Mouse (Mus musculus) cerebellum, adult 2 months (tissue): Measurements from ENCODE around the gene Foxn1. TPM values are rescaled to one million over a fixed set of nuclear protein-coding genes. Genes with fewer than 3 reads are reported as not detected.
A peak's percentile ranks its signal among the peaks of the same experiment; 100 is the strongest.

Experiments
- DNase-seq, 2 experiments: peaks; one replicate each; pipeline ENCODE4 v3.0.0; 2021
- H3K27ac ChIP-seq: fragments of 200-500 bp; 2 replicates; pipeline ENCODE4 v1.5.1; 2012; ENCODE audit warnings: low read length, control low read depth, inconsistent platforms; ENCODE audit not compliant: insufficient read depth
- H3K27me3 ChIP-seq: fragments of 200-500 bp; 2 replicates; pipeline ENCODE4 v1.6.1; 2012; ENCODE audit warnings: inconsistent platforms, mild to moderate bottlenecking, low read length, moderate library complexity; ENCODE audit not compliant: control insufficient read depth, insufficient read depth
- H3K4me1 ChIP-seq: fragments of 200-500 bp; 2 replicates; pipeline ENCODE4 v1.6.1; 2011; ENCODE audit warnings: low read length; ENCODE audit not compliant: control insufficient read depth, insufficient read depth
- H3K4me3 ChIP-seq: fragments of 200-500 bp; replicated peaks from 2 replicates; pipeline ENCODE3; 2011; ENCODE audit warnings: mild to moderate bottlenecking, low read depth, low read length, control low read depth; ENCODE audit not compliant: insufficient read depth
- CTCF ChIP-seq: fragments of 200-500 bp; IDR thresholded peaks from 2 replicates; pipeline ENCODE4 v1.5.1; 2011; ENCODE audit warnings: low read depth, mild to moderate bottlenecking, control low read depth, low read length, moderate library complexity, borderline replicate concordance; ENCODE audit not compliant: insufficient read depth
- POLR2A ChIP-seq: fragments of 200-500 bp; IDR thresholded peaks from 2 replicates; pipeline ENCODE4 v1.6.1; 2011; ENCODE audit warnings: low read length, control low read depth, borderline replicate concordance; ENCODE audit not compliant: insufficient read depth
- WGBS: fragments of 180-500 bp; shearing (Covaris S2); methylation state at CpG from one replicate; pipeline ENCODE4 v1.1.7; 2018; 5-methylcytosine and 5-hydroxymethylcytosine counted together
- polyA plus RNA-seq: library from polyadenylated mRNA; depleted of rRNA; stranded (reverse); fragments of >200 nt; gene quantifications from 2 replicates; pipeline ENCODE4 v1.2.3, GENCODE M21; 2012

Foxn1 gene
- polyA plus RNA-seq, 1 experiment: not detected

DNA sequence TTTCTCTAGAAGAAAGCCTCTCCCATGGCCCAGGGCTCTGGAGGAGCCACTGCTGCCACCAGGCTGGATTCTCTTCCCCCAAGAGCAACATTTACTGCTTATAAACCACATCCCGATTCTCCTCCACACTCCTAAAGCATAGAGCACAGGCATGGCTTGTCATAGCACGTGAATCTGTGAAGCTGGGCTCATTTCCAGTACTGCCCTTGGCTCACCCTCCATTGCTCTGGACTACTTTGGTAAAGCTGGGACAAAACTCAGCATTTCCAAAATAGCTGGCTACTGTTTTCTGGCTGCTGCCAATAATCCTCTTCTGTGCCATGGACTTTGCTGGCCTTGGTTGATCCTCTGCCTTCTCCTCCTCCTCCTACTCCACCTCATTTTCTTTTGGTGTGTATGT lies 38.0 kb upstream of the Foxn1 start:
- Histone ChIP-seq H3K27me3 (no peaks in the 10 kb centered on the region), H3K27ac (no peak overlapping the region), H3K4me1 (peaks cover 6% of the 10 kb centered on the region), H3K4me3 (no peak overlapping the region)
- no peak for TF ChIP-seq POLR2A
- TF ChIP-seq CTCF: no peak
- 8% methylated on average over 2 of the region's 2 CpGs for WGBS
- DNase-seq: peak in 1 of 2 experiments; percentile 30

DNA sequence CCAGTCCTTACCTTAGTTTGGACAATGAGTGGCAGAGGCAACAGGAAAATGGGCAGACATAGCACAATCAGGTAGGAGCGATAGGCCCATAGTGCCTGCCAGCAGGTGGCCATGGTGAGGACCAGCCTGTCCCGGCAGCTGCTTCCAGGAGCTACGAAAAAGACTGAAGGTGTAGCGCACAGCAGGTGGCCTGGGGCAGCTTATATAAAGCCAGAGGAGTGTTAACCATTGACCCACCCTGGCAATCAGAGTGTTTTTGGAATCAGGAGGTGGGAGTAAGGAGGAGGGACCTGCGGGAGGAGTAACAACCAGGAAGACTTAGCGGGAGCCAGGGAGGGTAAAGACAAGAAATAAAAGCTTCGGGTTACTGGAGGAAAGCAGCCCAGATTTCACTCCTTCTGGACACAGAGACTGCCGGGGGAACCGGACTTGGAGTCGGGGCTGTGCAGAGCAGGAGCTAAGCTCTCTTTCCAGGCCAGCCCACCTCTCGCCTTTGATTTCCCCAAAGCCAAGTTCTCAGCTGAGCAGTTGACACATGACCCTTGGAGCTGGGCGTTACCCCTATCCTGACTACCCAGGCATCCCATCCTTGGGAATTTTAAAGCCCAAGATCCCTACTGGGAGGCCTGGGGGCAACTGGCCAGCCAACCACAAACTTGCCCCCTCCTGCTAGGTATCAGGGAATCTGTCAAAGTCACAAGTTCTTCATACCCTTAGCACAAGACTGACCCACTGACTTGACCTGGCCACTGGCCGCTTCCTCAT lies 35.9 kb upstream of the Foxn1 start, which contains the start of gene Slc13a2:
TSS of gene Slc13a2 (minus strand) at position 163 of the 765 bp plus-strand sequence.
- 53% methylated on average over 13 of the region's 13 CpGs for WGBS
- TF ChIP-seq POLR2A (no peak), CTCF (no peak)
- H3K27ac ChIP-seq: no peak within 1 kb of the TSS
- DNase-seq: no peak
- H3K4me3 ChIP-seq: no peak within 1 kb of the TSS
- H3K27me3 ChIP-seq: no peaks in the 10 kb centered on the region
- peaks cover 6% of the 10 kb centered on the region for H3K4me1 ChIP-seq

DNA sequence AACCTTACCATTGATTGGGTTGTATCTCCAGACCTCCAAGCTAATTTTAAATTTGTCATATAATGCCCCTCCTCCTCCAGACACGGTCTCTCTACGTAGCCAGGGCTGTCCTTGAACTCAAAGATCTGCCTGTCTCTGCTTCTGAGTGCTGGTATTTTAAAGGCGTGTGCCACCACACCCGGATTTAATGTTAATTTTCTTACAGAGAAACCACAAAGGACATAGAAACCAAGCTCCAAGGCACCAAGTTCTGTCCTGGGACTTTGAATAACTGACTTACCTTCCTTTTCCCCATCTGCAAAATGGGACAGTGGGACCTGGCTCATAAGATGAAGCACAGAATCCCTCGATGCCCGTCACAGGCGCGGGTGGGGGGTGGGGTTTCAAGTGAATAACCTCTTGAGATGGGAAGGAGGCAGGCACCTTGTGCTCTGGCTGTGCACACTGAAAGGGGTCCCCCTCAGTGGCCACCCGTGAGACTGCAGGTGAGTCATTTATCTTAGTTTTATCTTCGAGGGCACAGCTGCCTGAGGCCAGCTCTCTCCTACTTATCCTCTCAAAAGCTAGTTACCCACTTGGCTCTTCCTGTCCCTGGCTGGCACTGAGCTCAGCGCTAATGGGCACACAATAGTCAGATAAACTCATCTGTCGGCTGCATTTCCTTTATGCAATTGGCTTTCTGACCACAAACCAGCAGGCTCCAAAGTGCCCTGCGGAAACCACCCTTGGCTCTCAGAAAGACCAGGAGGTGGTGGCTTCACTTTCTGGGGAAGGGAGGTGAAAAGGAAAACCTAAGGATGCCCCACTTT lies 35.0 kb upstream of the Foxn1 start:
- Histone ChIP-seq H3K27me3 (no peaks in the 10 kb centered on the region), H3K4me3 (no peak overlapping the region), H3K4me1 (peaks cover 6% of the 10 kb centered on the region), H3K27ac (no peak overlapping the region)
- no peak for DNase-seq
- TF ChIP-seq POLR2A: no peak
- no peak for TF ChIP-seq CTCF
- WGBS: 62% methylated on average over 13 of the region's 13 CpGs

DNA sequence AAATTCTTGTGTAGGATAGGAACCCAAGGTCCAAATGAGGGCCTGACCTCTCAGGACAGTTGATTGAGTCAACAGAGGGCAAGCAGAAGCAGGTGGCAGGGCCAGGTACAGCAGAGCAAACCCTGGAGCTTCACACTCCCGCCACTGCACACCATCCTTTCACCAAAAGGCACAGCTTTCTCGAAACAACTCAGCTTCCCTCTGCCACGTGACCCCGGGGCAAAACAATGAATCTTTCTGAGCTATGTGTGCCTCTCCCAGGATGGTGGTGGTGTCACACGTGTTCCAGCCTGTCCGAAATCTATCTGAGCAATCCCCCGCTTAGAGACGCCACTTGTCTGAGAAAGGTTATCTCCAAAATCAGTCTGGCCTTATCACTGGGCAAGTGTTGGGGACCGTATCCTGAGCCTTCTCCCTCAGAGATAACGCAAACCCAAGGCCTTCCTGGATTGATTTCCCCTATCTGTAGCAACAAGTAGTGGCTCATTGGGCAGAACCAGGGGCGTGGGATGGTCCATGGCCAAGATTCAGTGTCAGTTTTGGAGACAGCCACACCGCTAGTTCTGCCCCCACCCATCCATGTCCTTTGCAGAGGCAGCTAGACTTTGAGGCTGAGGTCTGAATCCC lies 34.0 kb upstream of the Foxn1 start:
- TF ChIP-seq POLR2A (no peak), CTCF (no peak)
- H3K27me3 ChIP-seq: no peaks in the 10 kb centered on the region
- WGBS: 89% methylated on average over 12 of the region's 12 CpGs
- H3K4me1 ChIP-seq: peaks cover 7% of the 10 kb centered on the region
- H3K4me3 ChIP-seq: no peak overlapping the region
- H3K27ac ChIP-seq: no peak overlapping the region
- DNase-seq: no peak

DNA sequence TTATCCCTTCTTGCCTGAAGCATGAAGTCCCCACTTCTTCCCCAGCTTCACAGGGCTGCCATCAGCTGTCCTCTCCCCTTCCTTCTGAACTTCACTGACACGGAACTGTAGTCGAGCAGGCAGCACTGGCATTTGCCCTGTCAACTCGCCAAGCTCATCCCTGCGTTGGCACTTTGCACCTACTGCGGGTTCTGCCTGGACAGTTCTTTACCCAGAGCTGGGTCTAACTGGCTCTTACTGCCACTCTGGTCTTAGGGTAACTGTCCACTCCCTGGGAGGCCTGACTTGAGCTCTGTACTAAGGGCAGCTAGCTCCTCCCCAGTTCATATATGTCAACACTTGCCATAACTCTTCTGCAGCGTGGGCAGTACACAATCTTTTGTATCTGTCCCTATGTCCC lies 30.5 kb upstream of the Foxn1 start:
- WGBS: 34% methylated on average over 6 of the region's 6 CpGs
- Histone ChIP-seq H3K4me1 (peaks cover 20% of the 10 kb centered on the region), H3K27ac (no peak overlapping the region), H3K27me3 (no peaks in the 10 kb centered on the region), H3K4me3 (no peak overlapping the region)
- DNase-seq: no peak
- no peak for TF ChIP-seq CTCF
- TF ChIP-seq POLR2A: no peak

DNA sequence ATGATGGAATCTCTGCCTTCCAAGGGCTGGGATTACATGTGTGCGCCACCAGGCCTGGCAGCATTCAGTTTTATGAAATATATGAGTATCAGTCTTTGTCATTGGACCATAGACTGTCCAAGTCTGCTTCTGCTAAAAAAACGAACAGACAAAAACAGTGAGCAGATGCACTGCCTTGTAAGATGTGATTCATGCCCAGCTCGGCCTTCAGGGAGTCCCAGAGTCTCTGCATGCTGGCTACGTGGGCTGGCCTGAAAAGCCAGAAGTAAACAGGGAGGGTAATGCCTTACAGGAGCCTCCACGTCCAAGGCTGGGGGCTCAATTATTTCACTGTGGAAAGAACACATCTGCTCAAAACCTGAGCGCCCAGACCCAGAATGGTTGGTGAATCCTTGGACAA lies 26.5 kb upstream of the Foxn1 start:
- peaks cover 24% of the 10 kb centered on the region for H3K4me1 ChIP-seq
- TF ChIP-seq CTCF (no peak), POLR2A (no peak)
- WGBS: 47% methylated on average over 6 of the region's 6 CpGs
- no peaks in the 10 kb centered on the region for H3K27me3 ChIP-seq
- H3K27ac ChIP-seq: no peak overlapping the region
- DNase-seq: no peak
- no peak overlapping the region for H3K4me3 ChIP-seq

DNA sequence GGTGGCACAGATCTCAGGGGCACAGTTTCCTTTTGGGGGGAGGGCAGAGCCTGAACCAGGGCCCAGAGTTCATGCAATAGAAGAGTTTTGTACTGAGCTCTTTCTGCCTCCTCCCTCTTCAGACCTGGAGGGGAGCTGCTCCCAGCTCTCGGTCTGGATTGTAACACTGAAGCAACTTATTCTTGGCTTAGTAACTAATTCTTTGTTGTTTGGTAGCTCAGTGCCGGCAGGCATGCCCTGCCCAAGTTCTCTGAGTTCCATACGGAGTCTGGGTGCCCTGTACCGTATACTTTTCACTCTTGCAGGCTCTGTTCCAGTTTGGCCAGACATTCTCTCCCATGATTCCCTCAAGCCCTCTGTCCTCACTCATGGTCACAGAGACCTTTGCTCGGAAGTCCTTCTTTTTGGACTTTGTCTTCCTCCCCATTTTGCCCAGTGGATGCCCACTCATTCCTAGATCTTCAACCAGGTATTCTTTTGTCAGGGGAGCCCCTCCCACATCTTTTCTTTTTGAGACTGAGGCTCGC lies 26.0 kb upstream of the Foxn1 start:
- no peak for DNase-seq
- TF ChIP-seq POLR2A (no peak), CTCF (no peak)
- 64% methylated on average over 6 of the region's 6 CpGs for WGBS
- H3K27ac ChIP-seq: no peak overlapping the region; the same call in 1 of the 2 replicates
- H3K4me3 ChIP-seq: no peak overlapping the region
- peaks cover 24% of the 10 kb centered on the region for H3K4me1 ChIP-seq
- H3K27me3 ChIP-seq: no peaks in the 10 kb centered on the region
